In genomic region chr1:18168261-18168660, GRCm38 (mm10) we compare ENCODE assay signal across 13 mouse cellular contexts. TPM values are rescaled to one million over a fixed set of nuclear protein-coding genes. Genes with fewer than 3 reads are reported as not detected.
DNase-seq lines count a peak whose midpoint lies in the region; ATAC-seq and TF ChIP-seq lines count a peak whose summit lies in the region.
"Had no signal": no experiment of that assay in that cellular context is flagged by ENCODE, and none has a peak within 500 bp of the region (broad histone marks: within the 10 kb centered on the region; RNA-seq: fewer than 3 reads in every experiment).

No protein-coding gene starts in this region.

- H3K9ac ChIP-seq in hindbrain, postnatal 0 days (replicated peaks; ENCODE audit: low read length): no peak overlapping the region
- H3K9ac ChIP-seq in liver, postnatal 0 days (replicated peaks): no peak overlapping the region
- H3K9ac ChIP-seq: heart, embryonic 15.5 days; limb, embryonic 12.5 days had no signal

- peak; percentile 20 for TF ChIP-seq CTCF in hindbrain, postnatal 0 days (IDR thresholded peaks at IDR 0.05; ENCODE audit: low read depth)
- TF ChIP-seq CTCF in liver, postnatal 0 days (IDR thresholded peaks at IDR 0.05; ENCODE audit: low read depth): no peak

- WGBS in hindbrain, postnatal 0 days: 39% methylated on average over 1 of the region's 1 CpGs
- 81% methylated on average over 1 of the region's 1 CpGs for WGBS in liver, postnatal 0 days (ENCODE audit: insufficient replicate concordance)

- no peak overlapping the region for H3K27ac ChIP-seq in hindbrain, postnatal 0 days
- no peak overlapping the region for H3K27ac ChIP-seq in liver, postnatal 0 days (ENCODE audit: low read depth)
- H3K27ac ChIP-seq: heart, embryonic 15.5 days; limb, embryonic 12.5 days; macrophage had no signal

- no peaks in the 10 kb centered on the region for H3K4me1 ChIP-seq in hindbrain, postnatal 0 days (ENCODE audit: insufficient read depth, low read length)
- no peaks in the 10 kb centered on the region for H3K4me1 ChIP-seq in liver, postnatal 0 days (ENCODE audit: insufficient read depth)
- H3K4me1 ChIP-seq: heart, embryonic 15.5 days; limb, embryonic 12.5 days had no signal

- peak; percentile 36 for DNase-seq in cerebellum, adult 11-12 months
- peak; percentile 47 to 48 for DNase-seq in cerebellum, postnatal 36 days
- DNase-seq in hindbrain, postnatal 0 days (ENCODE audit: low spot score): peak; percentile 65
- peak; percentile 50 to 93 for DNase-seq in left cerebral cortex, postnatal 25 days (ENCODE audit: low spot score in 2 of 2)
- no peak for DNase-seq in urinary bladder, postnatal 14 days (ENCODE audit: low spot score)
- DNase-seq in liver, postnatal 0 days: no peak
- DNase-seq in spleen, postnatal 10 days (ENCODE audit: low spot score in 2 of 2): no peak

- H3K4me2 ChIP-seq in hindbrain, postnatal 0 days (ENCODE audit: low read depth, low read length): no peak overlapping the region
- no peak overlapping the region for H3K4me2 ChIP-seq in liver, postnatal 0 days (ENCODE audit: low read depth, low read length)
- H3K4me2 ChIP-seq: heart, embryonic 15.5 days; limb, embryonic 12.5 days had no signal

- H3K27me3 ChIP-seq in hindbrain, postnatal 0 days (ENCODE audit: insufficient read depth, low read length): no peaks in the 10 kb centered on the region
- H3K27me3 ChIP-seq in liver, postnatal 0 days (ENCODE audit: insufficient read depth, low read length): no peaks in the 10 kb centered on the region
- H3K27me3 ChIP-seq: heart, embryonic 15.5 days; limb, embryonic 12.5 days had no signal

- intact Hi-C loops in left cerebral cortex, postnatal 25 days (cut with DNase I): no loop called here

- no peaks in the 10 kb centered on the region for H3K9me3 ChIP-seq in hindbrain, postnatal 0 days (ENCODE audit: low read length)
- H3K9me3 ChIP-seq in liver, postnatal 0 days (ENCODE audit: low read length): no peaks in the 10 kb centered on the region
- H3K9me3 ChIP-seq: heart, embryonic 15.5 days had no signal

- no peak overlapping the region for H3K4me3 ChIP-seq in hindbrain, postnatal 0 days (ENCODE audit: low read length)
- no peak overlapping the region for H3K4me3 ChIP-seq in liver, postnatal 0 days (ENCODE audit: low read depth, low read length)
- H3K4me3 ChIP-seq: heart, embryonic 15.5 days; limb, embryonic 12.5 days had no signal

- no peak for TF ChIP-seq EP300 in liver, postnatal 0 days (IDR thresholded peaks at IDR 0.05; ENCODE audit: low read depth)

- no peaks in the 10 kb centered on the region for H3K36me3 ChIP-seq in hindbrain, postnatal 0 days (ENCODE audit: insufficient read depth, low read length)
- H3K36me3 ChIP-seq in liver, postnatal 0 days (replicated peaks; ENCODE audit: insufficient read depth, low read length): no peaks in the 10 kb centered on the region
- H3K36me3 ChIP-seq: heart, embryonic 15.5 days; limb, embryonic 12.5 days had no signal

- peak; percentile 91 for ATAC-seq in hindbrain, postnatal 0 days
- no peak for ATAC-seq in liver, postnatal 0 days
- ATAC-seq in activated CD4-positive, CD25-positive, alpha-beta regulatory T cell, adult 4 months: no peak

RNA-seq across cellular contexts. Expression of gene Crisp4, which starts 22.6 kb away (rescaled TPM):
- total RNA-seq in hindbrain, postnatal 0 days (2014; rRNA removed): not detected in 2 replicates
- not detected in 2 replicates for polyA plus RNA-seq in hindbrain, postnatal 0 days (2015; fragmentation: Nextera tagmentation; extraction: Ambion mirVana)
- total RNA-seq in left cerebral cortex, postnatal 25 days (2021): not detected
- polyA plus RNA-seq in liver, postnatal 0 days (2015; fragmentation: Nextera tagmentation; extraction: Ambion mirVana): not detected in 2 replicates
- polyA plus RNA-seq in activated CD4-positive, CD25-positive, alpha-beta regulatory T cell, adult 4 months (2017; shearing (Covaris generic)): not detected
- polyA plus RNA-seq: heart, embryonic 15.5 days; limb, embryonic 12.5 days; macrophage; small intestine, adult 2 months; urinary bladder, adult 2 months had no signal

Comparison
In these comparisons a context has a peak if more than half of its experiments do, and no peak if none do; other contexts are left out.
1. DNase-seq: peak in cerebellum, adult 11-12 months (single experiment), cerebellum, postnatal 36 days (2 of 2), hindbrain, postnatal 0 days (single experiment) and left cerebral cortex, postnatal 25 days (2 of 2); none in urinary bladder, postnatal 14 days (single experiment), liver, postnatal 0 days (single experiment) and spleen, postnatal 10 days (0 of 2).